Comparison of ENCODE assay signal across 8 mouse cellular contexts in the genomic region with DNA sequence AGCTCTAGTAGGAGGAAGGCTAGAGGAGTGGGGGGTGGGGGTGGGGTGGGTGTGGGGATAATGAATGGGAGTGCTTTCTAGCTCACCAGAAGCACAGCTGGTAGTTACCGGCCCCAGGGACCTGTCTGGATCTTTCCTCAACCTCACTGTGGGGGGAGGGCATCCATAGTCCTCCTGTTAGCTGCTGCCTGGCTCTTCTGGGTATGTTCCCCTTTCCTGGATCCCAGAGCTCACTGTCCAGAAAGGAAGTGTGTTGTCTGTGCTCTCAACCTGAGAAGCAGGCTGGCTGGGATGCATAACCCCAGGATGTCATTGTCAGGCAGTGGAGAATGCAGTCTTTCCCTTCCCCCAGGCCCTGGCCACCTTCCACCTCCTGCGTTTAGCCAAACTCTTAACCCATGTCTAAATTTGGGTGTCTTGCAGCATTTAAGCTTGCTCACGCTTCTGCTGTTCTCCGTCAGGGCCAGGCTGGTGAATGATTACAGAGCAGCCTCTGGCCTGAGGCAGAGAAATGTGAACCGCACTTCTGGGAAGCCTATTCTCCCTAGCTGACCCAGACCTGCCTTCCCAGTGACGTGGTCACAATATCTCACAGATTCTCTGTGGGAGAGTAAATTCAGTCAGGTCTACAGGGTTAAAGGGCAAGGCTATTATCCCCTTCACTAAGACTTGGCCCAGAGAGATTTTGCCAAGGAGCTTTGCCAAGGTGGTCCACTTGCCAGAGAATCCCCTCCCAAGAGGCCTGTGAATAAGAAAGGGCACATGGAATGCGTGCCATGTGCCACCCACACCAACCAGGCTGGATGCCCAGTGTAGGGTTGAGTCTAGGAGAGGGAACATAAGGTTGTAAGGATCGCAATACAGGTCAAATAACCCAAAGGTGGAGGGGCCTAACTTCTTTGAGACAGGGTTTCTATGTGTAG. TPM values are rescaled to one million over a fixed set of nuclear protein-coding genes. Genes with fewer than 3 reads are reported as not detected.
DNase-seq lines count a peak whose midpoint lies in the region; ATAC-seq and TF ChIP-seq lines count a peak whose summit lies in the region.

No protein-coding gene starts in this region.

- no peak for TF ChIP-seq POLR2A in ES-Bruce4 (IDR thresholded peaks at IDR 0.05; ENCODE audit: insufficient read depth, low read length)

- WGBS in neural tube, embryonic 11.5 days, result 35% methylated on average over 8 of the region's 8 CpGs

- ATAC-seq in neural tube, embryonic 11.5 days (ENCODE audit: insufficient read depth, low FRiP score, low TSS enrichment), result peak; percentile 65
- ATAC-seq in megakaryocyte progenitor cell, adult 5-6 weeks (replicated peaks; ENCODE audit: poor library complexity), result no peak

- peak; percentile 69 for DNase-seq in adrenal gland, postnatal 14 days
- DNase-seq in heart, adult 8-10 months (ENCODE audit: low spot score), result peak; percentile 80
- DNase-seq in kidney, adult 18-20 months, result peak; percentile 84
- no peak for DNase-seq in neural tube, embryonic 11.5 days (ENCODE audit: low spot score)
- no peak for DNase-seq in cerebellum, adult 8-10 months
- DNase-seq in left cerebral cortex, adult 8-10 months (ENCODE audit: low spot score in 2 of 2), result no peak

- H3K9ac ChIP-seq in ES-Bruce4 (ENCODE audit: low read depth, poor library complexity, severe bottlenecking), result no peak overlapping the region
- H3K9ac ChIP-seq in neural tube, embryonic 11.5 days (ENCODE audit: low read length), result no peak overlapping the region

- peaks cover 5% of the 10 kb centered on the region for H3K4me1 ChIP-seq in ES-Bruce4 (ENCODE audit: control insufficient read depth, insufficient read depth, low read length)
- peaks cover 25% of the 10 kb centered on the region for H3K4me1 ChIP-seq in neural tube, embryonic 11.5 days (ENCODE audit: control insufficient read depth, insufficient read depth, low read length)

- no peak for TF ChIP-seq EP300 in ES-Bruce4 (IDR thresholded peaks at IDR 0.05; ENCODE audit: insufficient read depth, low read depth, low read length)

- no peaks in the 10 kb centered on the region for H3K27me3 ChIP-seq in ES-Bruce4 (ENCODE audit: control insufficient read depth, insufficient read depth, low read length, poor library complexity, severe bottlenecking)
- H3K27me3 ChIP-seq in neural tube, embryonic 11.5 days (ENCODE audit: control insufficient read depth, insufficient read depth, low read length), result 0 out of 2 replicates have a peak, but pooled peaks cover 3% of the 10 kb centered on the region

- no peak overlapping the region for H3K4me3 ChIP-seq in ES-Bruce4 (ENCODE audit: low read depth, low read length)
- H3K4me3 ChIP-seq in neural tube, embryonic 11.5 days (ENCODE audit: low read depth, low read length), result no peak overlapping the region

- H3K4me2 ChIP-seq in neural tube, embryonic 11.5 days (ENCODE audit: low read depth), result peak overlapping the region; percentile 3; the same call in 1 of the 2 replicates

- no peaks in the 10 kb centered on the region for H3K9me3 ChIP-seq in ES-Bruce4 (replicated peaks; ENCODE audit: control insufficient read depth, insufficient read depth, low read length, poor library complexity, severe bottlenecking)
- H3K9me3 ChIP-seq in neural tube, embryonic 11.5 days (ENCODE audit: control insufficient read depth, low read length), result no peaks in the 10 kb centered on the region

- H3K27ac ChIP-seq in ES-Bruce4 (ENCODE audit: insufficient read depth, low read length), result peak overlapping the region; percentile 28; the same call in 1 of the 2 replicates
- H3K27ac ChIP-seq in neural tube, embryonic 11.5 days (ENCODE audit: low read depth, low read length), result peak overlapping the region; percentile 63

- no peaks in the 10 kb centered on the region for H3K36me3 ChIP-seq in ES-Bruce4 (ENCODE audit: control insufficient read depth, insufficient read depth, low read length, poor library complexity, severe bottlenecking)
- no peaks in the 10 kb centered on the region for H3K36me3 ChIP-seq in neural tube, embryonic 11.5 days (ENCODE audit: control insufficient read depth, insufficient read depth, low read length)

- no peak for TF ChIP-seq CTCF in ES-Bruce4 (IDR thresholded peaks at IDR 0.05; ENCODE audit: low read depth, low read length)

RNA-seq across cellular contexts. Expression of gene Dysf, which starts 2.2 kb away (rescaled TPM):
- polyA plus RNA-seq in ES-Bruce4 (2011; ENCODE audit: insufficient read depth, insufficient read length, low read depth, missing spikeins), result 15.0 and 18.5 TPM in 2 replicates
- total RNA-seq in adrenal gland, postnatal 14 days (2021), result 42.4 and 49.2 TPM in 2 replicates
- 100 to 1,000 TPM in 3 of 4 experiments, 10 to 100 TPM in 1; 94.9 to 111 (median 106) TPM for total RNA-seq in heart, adult 8-10 months (2022)
- 6.3 and 6.7 TPM in 2 replicates for polyA plus RNA-seq in neural tube, embryonic 11.5 days (2014; fragmentation: Nextera tagmentation; extraction: Ambion mirVana)
- total RNA-seq in megakaryocyte progenitor cell, adult 5-6 weeks (2015), result not detected in 2 replicates
- not detected in 2 replicates for total RNA-seq in megakaryocyte progenitor cell, adult 5-6 weeks (2017)
- 1 to 10 TPM; 3.7 to 5.6 (median 3.8) TPM for total RNA-seq in left cerebral cortex, adult 8-10 months (2022)

Comparison
In these comparisons a context has a peak if more than half of its experiments do, and no peak if none do; other contexts are left out.
1. DNase-seq: peak in adrenal gland, postnatal 14 days (single experiment), heart, adult 8-10 months (single experiment) and kidney, adult 18-20 months (single experiment); none in neural tube, embryonic 11.5 days (single experiment), cerebellum, adult 8-10 months (single experiment) and left cerebral cortex, adult 8-10 months (0 of 2).